Mouse (Mus musculus) lung, postnatal 25 days (tissue): ENCODE results near the gene Capns1.

ENCODE experiments used
- DNase-seq: peaks from one replicate; pipeline ENCODE4 v3.0.0; 2022; ENCODE audit warnings: low spot score

The Capns1 gene

DNA sequence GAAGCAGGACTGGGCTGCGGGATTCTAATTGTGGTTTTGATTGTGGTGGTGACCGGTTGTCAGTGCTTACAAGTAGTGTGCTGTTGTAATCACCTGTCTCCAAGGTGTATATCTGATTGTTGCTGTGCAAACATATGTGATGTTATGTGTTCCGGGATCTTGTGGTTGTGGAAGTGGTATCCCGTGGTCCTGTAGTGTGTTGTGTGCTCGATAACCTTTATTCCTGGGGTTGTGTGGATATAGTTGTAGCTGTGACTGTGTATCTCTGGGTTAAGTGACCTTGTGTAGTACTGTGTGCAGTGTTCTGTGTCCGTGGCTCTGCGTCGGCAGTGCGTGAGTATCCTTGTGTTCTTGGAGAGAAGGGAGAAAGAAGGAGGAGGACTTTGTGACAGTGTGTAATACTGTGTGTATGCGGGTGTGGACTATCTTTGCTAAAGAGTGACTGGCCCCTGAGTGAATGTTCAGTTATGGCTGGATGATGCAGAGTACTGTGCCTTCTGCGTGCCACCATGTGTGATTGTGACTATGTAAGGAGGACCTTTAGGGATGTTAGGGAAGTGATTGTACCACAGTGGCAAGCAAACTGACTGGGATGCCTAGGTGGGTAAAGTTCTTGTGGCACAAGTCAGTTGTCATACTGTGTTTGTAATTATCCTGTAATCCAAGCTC is 28.2 kb downstream of the Capns1 start:
- no peak for DNase-seq

DNA sequence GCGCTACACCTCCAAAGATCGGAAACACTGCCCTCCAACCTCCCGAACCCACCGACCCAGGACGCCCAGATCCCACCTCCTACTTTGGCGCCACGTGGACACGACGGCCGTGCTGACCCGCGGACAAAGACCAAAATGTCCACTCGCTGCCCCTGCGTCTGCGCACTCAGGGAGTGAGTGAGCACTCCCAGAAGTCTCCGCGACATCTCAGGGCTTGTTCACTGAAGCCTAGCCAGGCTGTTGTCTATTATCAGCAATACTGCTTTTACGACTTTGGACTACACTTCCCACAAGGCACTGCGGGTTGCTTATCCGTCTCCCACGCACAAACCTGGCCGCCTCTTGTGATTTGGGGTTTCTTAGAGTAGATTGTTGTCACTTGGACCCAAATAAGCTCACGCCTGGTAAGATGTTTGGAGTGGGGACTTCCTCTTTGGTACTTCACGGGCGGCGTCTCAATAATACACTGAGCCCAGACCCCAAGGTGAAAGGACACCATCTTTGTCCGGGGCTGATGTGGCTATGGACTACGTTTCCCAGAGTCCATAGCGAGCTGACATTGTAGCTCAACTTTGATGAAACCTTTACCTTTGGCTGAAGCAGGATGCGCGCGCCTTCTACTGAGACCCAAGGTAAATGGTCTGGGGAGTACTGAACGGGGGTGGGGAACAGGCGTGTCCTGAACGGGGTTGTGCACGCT is 28.9 kb downstream of the Capns1 start, which contains the start of gene Zfp146:
TSS of gene Zfp146 (minus strand) at position 168 of the 700 bp plus-strand sequence.
- peak; percentile 96 for DNase-seq

- peak; percentile 10 for DNase-seq
These were observed 29.6 kb downstream of the Capns1 start for GRCm38 (mm10) chr7:30168914-30169582.

DNA sequence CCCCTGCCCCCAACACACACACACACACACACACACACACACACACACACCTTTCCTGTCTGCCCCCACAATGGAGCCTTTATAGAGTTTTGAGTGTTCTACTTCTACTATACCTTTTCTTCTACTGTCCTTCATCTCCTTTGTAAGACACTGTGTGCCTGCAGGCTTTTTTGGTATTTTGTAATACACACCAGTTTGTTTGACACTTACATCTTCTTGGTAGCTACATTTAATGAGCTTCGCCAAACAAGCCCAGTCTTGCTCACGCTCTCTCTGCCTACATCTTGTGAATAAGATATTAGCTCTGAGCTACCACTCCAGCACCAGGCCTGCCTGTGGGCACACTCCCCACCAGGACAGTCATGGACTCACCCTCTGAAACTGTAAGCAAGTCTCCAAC is 33.9 kb downstream of the Capns1 start:
- no peak for DNase-seq

GRCm38 (mm10) chr7:30163113-30163512 is 35.5 kb downstream of the Capns1 start:
- DNase-seq: no peak

DNA sequence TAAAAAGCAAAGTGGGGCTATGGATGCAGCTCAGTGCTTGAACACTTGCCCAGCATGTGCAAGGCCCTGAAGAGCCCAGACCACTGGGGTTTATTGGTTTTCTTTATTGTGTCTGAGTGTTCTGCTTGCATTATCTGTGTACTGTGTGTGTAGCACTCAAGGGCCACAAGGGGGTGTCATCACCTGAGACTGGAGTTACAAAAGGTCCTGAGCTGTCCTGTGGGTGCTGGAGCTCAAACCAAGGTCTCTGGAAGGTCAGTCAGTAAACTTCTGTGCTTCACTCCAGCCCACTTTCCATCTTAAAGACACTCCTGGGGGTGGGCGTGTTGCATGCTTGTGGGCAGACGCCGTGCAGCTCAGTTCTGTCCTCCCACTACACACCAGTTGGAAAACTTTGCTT is 43.1 kb downstream of the Capns1 start:
- DNase-seq: no peak

DNA sequence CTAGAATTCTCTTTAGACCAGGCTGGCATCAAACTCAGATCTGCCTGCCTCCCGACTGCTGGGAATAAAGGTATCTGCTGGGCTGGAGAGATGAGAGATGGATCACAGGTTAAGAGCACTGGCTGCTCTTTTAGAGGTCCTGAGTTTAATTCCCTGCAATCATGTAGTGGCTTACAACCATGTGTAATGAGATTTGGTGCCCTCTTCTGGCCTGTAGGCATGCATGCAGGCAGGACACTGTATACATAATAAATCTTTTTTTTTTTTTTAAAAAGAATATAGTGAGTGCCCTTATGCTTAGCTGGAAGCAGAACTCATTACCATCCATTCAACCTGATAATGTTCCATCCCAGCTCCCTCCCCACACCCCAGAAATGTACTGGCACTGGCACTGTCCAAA is 44.6 kb downstream of the Capns1 start:
- DNase-seq: no peak

DNA sequence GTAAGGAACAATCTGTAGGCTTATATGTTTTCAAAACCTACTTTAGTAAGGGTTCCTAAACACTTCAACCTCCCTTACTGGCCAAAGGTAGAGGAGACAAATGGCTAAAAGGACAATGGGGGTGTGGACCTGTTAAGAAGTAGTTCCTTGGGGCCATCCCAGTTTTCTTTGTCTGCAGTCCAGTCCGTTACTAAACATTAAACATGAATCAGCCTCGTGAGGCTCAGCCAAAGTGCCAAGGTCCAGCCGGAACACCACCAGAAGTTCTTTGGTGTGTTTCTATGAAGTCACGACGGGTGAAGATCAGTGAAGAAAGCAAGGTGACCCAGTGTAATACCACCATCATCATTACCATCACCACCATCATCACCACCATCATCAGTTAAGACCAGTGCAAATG is 51.6 kb downstream of the Capns1 start:
- no peak for DNase-seq

DNA sequence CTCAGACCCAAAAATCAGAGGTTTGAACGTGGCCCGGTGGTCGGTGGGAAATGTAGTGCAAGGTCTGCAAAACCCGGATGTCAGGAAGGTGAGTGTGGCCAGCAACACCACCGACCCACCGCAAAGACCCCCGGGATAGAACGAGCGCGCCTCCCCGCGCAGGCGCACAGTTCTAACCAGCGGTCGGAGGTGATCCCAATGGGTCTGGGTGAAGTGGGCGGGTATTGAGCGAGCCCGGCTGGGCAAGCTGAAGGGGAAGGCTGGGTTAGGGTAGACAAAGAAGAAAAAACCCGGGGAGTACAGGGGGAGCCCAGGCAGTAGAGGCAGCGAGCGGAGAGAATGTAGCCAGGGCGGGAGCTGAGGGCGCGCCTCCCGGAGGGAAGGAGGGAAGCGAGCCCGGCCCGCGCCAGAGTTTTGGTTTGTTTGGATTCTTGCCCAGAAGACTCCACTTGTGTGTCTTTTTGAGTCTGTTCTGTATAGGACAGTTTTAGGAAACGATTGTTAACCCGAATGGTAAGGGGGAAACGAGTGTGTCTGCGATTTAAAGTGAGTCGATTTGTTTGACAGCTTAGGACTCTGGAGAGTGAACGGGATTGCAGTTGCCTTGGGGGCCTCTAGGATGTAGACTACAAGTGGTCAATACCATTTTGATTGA is 54.9 kb downstream of the Capns1 start:
- DNase-seq: peak; percentile 25

GRCm38 (mm10) chr7:30143170-30143554 is 55.4 kb downstream of the Capns1 start:
- DNase-seq: no peak
